ENCODE assay signal across 19 mouse cellular contexts in the genomic region with DNA sequence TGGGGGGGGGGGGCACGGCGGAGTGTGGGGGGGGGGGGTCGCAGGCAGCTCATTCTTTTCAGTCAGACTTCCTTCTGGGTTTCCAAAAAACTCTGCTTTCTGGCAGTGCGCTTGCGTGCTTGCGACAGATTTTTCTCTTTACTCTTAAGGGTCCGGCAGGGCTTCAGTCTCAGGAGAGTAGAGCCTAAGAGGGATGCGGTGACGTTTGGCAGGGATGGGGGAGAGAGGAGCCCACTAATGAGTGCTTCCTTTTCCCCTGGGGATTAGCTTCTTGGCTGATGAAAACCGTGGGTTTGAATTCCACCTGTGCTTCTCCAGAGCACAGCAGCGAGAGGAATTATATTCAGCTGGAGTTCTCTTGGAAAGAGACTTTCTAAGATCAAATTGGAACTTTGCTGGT. TPM values are rescaled to one million over a fixed set of nuclear protein-coding genes. Genes with fewer than 3 reads are reported as not detected.
DNase-seq lines count a peak whose midpoint lies in the region; ATAC-seq and TF ChIP-seq lines count a peak whose summit lies in the region.
"Had no signal": no experiment of that assay in that cellular context is flagged by ENCODE, and none has a peak within 500 bp of the region (broad histone marks: within the 10 kb centered on the region; RNA-seq: fewer than 3 reads in every experiment).

No protein-coding gene starts in this region.

- H3K36me3 ChIP-seq in heart, embryonic 11.5 days (ENCODE audit: control insufficient read depth, insufficient read depth, low read length), result peaks cover 2% of the 10 kb centered on the region; the same call in 1 of the 2 replicates
- no peaks in the 10 kb centered on the region for H3K36me3 ChIP-seq in hindbrain, postnatal 0 days (ENCODE audit: insufficient read depth, low read length)
- H3K36me3 ChIP-seq in hindbrain, embryonic 13.5 days, result no peaks in the 10 kb centered on the region
- H3K36me3 ChIP-seq in midbrain, embryonic 13.5 days, result no peaks in the 10 kb centered on the region
- no peaks in the 10 kb centered on the region for H3K36me3 ChIP-seq in midbrain, embryonic 10.5 days
- H3K36me3 ChIP-seq: forebrain, embryonic 15.5 days; midbrain, embryonic 12.5 days had no signal

- DNase-seq in heart, adult 11 months, result peak; percentile 92
- peak; percentile 6 for DNase-seq in hindbrain, postnatal 0 days (ENCODE audit: low spot score)
- DNase-seq in midbrain, embryonic 10.5 days (ENCODE audit: low spot score), result no peak
- DNase-seq: adrenal gland, postnatal 14 days; cerebellum, adult 2 months; liver; liver, postnatal 0 days; lung, postnatal 36 days; right cerebral cortex, postnatal 14 days had no signal

- ATAC-seq in heart, embryonic 11.5 days (replicated peaks; ENCODE audit: insufficient number of reproducible peaks, low FRiP score, low TSS enrichment), result no peak
- ATAC-seq in hindbrain, postnatal 0 days, result no peak
- no peak for ATAC-seq in hindbrain, embryonic 13.5 days (ENCODE audit: low FRiP score)
- ATAC-seq in midbrain, embryonic 13.5 days, result 0 out of 2 replicates have a peak, but pooled peaks have one; percentile 45
- no peak for ATAC-seq in megakaryocyte, adult 5-6 weeks (ENCODE audit: poor library complexity, severe bottlenecking)
- ATAC-seq: activated CD4-positive, CD25-positive, alpha-beta regulatory T cell, adult 4 months; forebrain, embryonic 15.5 days; intestine, postnatal 0 days; liver, postnatal 0 days; Patski had no signal

- H3K9ac ChIP-seq in heart, embryonic 11.5 days (ENCODE audit: low read depth, low read length), result no peak overlapping the region
- no peak overlapping the region for H3K9ac ChIP-seq in hindbrain, postnatal 0 days (replicated peaks; ENCODE audit: low read length)
- H3K9ac ChIP-seq in hindbrain, embryonic 13.5 days, result no peak overlapping the region
- H3K9ac ChIP-seq in midbrain, embryonic 13.5 days (replicated peaks), result no peak overlapping the region
- H3K9ac ChIP-seq: forebrain, embryonic 15.5 days; liver, postnatal 0 days; midbrain, embryonic 12.5 days had no signal

- no peaks in the 10 kb centered on the region; the same call in 1 of the 2 replicates for H3K4me1 ChIP-seq in heart, embryonic 11.5 days (ENCODE audit: control insufficient read depth, insufficient read depth, low read length)
- no peaks in the 10 kb centered on the region for H3K4me1 ChIP-seq in hindbrain, postnatal 0 days (ENCODE audit: insufficient read depth, low read length)
- H3K4me1 ChIP-seq in hindbrain, embryonic 13.5 days (replicated peaks), result peaks cover 9% of the 10 kb centered on the region; the same call in 1 of the 2 replicates
- H3K4me1 ChIP-seq in midbrain, embryonic 13.5 days (replicated peaks), result no peaks in the 10 kb centered on the region
- peaks cover 16% of the 10 kb centered on the region for H3K4me1 ChIP-seq in midbrain, embryonic 10.5 days
- H3K4me1 ChIP-seq: forebrain, embryonic 15.5 days had no signal

- no peaks in the 10 kb centered on the region for H3K9me3 ChIP-seq in heart, embryonic 11.5 days (replicated peaks; ENCODE audit: control insufficient read depth, low read length)
- H3K9me3 ChIP-seq in hindbrain, postnatal 0 days (ENCODE audit: low read length), result no peaks in the 10 kb centered on the region
- no peaks in the 10 kb centered on the region for H3K9me3 ChIP-seq in hindbrain, embryonic 13.5 days
- no peaks in the 10 kb centered on the region for H3K9me3 ChIP-seq in midbrain, embryonic 13.5 days
- no peaks in the 10 kb centered on the region for H3K9me3 ChIP-seq in midbrain, embryonic 10.5 days (replicated peaks)
- H3K9me3 ChIP-seq: forebrain, embryonic 15.5 days; midbrain, embryonic 12.5 days had no signal

- no peak overlapping the region for H3K4me3 ChIP-seq in heart, embryonic 11.5 days (ENCODE audit: low read depth, low read length)
- no peak overlapping the region for H3K4me3 ChIP-seq in hindbrain, postnatal 0 days (ENCODE audit: low read length)
- H3K4me3 ChIP-seq in hindbrain, embryonic 13.5 days, result no peak overlapping the region
- H3K4me3 ChIP-seq in midbrain, embryonic 13.5 days (replicated peaks), result no peak overlapping the region
- no peak overlapping the region for H3K4me3 ChIP-seq in midbrain, embryonic 10.5 days
- H3K4me3 ChIP-seq: forebrain, embryonic 15.5 days; midbrain, embryonic 12.5 days had no signal

- H3K4me2 ChIP-seq in heart, embryonic 11.5 days, result no peak overlapping the region
- H3K4me2 ChIP-seq in hindbrain, postnatal 0 days (ENCODE audit: low read depth, low read length), result 0 out of 2 replicates have a peak overlapping the region, but pooled peaks have one; percentile 7
- no peak overlapping the region for H3K4me2 ChIP-seq in hindbrain, embryonic 13.5 days
- H3K4me2 ChIP-seq in midbrain, embryonic 13.5 days (replicated peaks), result no peak overlapping the region
- H3K4me2 ChIP-seq: forebrain, embryonic 15.5 days; midbrain, embryonic 12.5 days had no signal

- no peak for TF ChIP-seq CTCF in hindbrain, postnatal 0 days (IDR thresholded peaks at IDR 0.05; ENCODE audit: low read depth)

- WGBS in heart, embryonic 11.5 days (ENCODE audit: insufficient replicate concordance), result 25% methylated on average over 11 of the region's 11 CpGs
- 29% methylated on average over 11 of the region's 11 CpGs for WGBS in hindbrain, postnatal 0 days
- 33% methylated on average over 11 of the region's 11 CpGs for WGBS in hindbrain, embryonic 13.5 days
- 20% methylated on average over 11 of the region's 11 CpGs for WGBS in midbrain, embryonic 13.5 days
- WGBS in midbrain, embryonic 10.5 days, result 37% methylated on average over 11 of the region's 11 CpGs

- H3K27me3 ChIP-seq in heart, embryonic 11.5 days (ENCODE audit: control insufficient read depth, insufficient read depth, low read length), result no peaks in the 10 kb centered on the region
- H3K27me3 ChIP-seq in hindbrain, postnatal 0 days (ENCODE audit: insufficient read depth, low read length), result no peaks in the 10 kb centered on the region
- H3K27me3 ChIP-seq in hindbrain, embryonic 13.5 days, result 0 out of 2 replicates have a peak, but pooled peaks cover 6% of the 10 kb centered on the region
- 0 out of 2 replicates have a peak, but pooled peaks cover 2% of the 10 kb centered on the region for H3K27me3 ChIP-seq in midbrain, embryonic 13.5 days
- H3K27me3 ChIP-seq in midbrain, embryonic 10.5 days (ENCODE audit: low read depth, poor library complexity, severe bottlenecking), result peaks cover 27% of the 10 kb centered on the region
- H3K27me3 ChIP-seq: Patski had no signal

- H3K27ac ChIP-seq in heart, embryonic 11.5 days (ENCODE audit: low read depth, low read length), result no peak overlapping the region
- H3K27ac ChIP-seq in hindbrain, postnatal 0 days, result no peak overlapping the region
- no peak overlapping the region for H3K27ac ChIP-seq in hindbrain, embryonic 13.5 days
- H3K27ac ChIP-seq in midbrain, embryonic 13.5 days, result no peak overlapping the region
- H3K27ac ChIP-seq in midbrain, embryonic 10.5 days (replicated peaks), result no peak overlapping the region
- H3K27ac ChIP-seq: forebrain, embryonic 15.5 days; midbrain, embryonic 12.5 days; stomach, postnatal 0 days had no signal

RNA-seq across cellular contexts. Expression of a gene that starts 8.5 kb away (rescaled TPM):
- 10.3 and 11.7 TPM in 2 replicates for polyA plus RNA-seq in heart, embryonic 11.5 days (2014; fragmentation: Nextera tagmentation; extraction: Ambion mirVana)
- 2.9 and 3.0 TPM in 2 replicates for total RNA-seq in hindbrain, postnatal 0 days (2014; rRNA removed)
- polyA plus RNA-seq in hindbrain, postnatal 0 days (2015; fragmentation: Nextera tagmentation; extraction: Ambion mirVana), result 3.3 TPM in 2 replicates
- 1.7 and 1.9 TPM in 2 replicates for polyA plus RNA-seq in hindbrain, embryonic 13.5 days (2015; fragmentation: Nextera tagmentation; extraction: Ambion mirVana)
- 1.6 and 2.2 TPM in 2 replicates for polyA plus RNA-seq in midbrain, embryonic 13.5 days (2015; fragmentation: Nextera tagmentation; extraction: Ambion mirVana)
- polyA plus RNA-seq in midbrain, embryonic 10.5 days (2016; fragmentation: Nextera tagmentation; extraction: Ambion mirVana), result 0.88 and 1.1 TPM in 2 replicates
- total RNA-seq in megakaryocyte, adult 5-6 weeks (2015), result 0.25 and 0.36 TPM in 2 replicates
- total RNA-seq in megakaryocyte, adult 5-6 weeks (2017), result not detected in 2 replicates
- polyA plus RNA-seq: activated CD4-positive, CD25-positive, alpha-beta regulatory T cell, adult 4 months had no signal
